In genomic region chr8:57510791-57511315, GRCm38 (mm10) we compare ENCODE assay signal across 7 mouse cellular contexts. TPM values are rescaled to one million over a fixed set of nuclear protein-coding genes. Genes with fewer than 3 reads are reported as not detected.
A peak's percentile ranks its signal among the peaks of the same experiment; 100 is the strongest.
DNase-seq lines count a peak whose midpoint lies in the region; ATAC-seq and TF ChIP-seq lines count a peak whose summit lies in the region.

No protein-coding gene starts in this region.

- peaks cover 14% of the 10 kb centered on the region; the same call in 1 of the 2 replicates for H3K36me3 ChIP-seq in forebrain, embryonic 14.5 days (ENCODE audit: control insufficient read depth, insufficient read depth, low read length)
- peaks cover 27% of the 10 kb centered on the region for H3K36me3 ChIP-seq in liver, embryonic 14.5 days (replicated peaks; ENCODE audit: control insufficient read depth, insufficient read depth, low read depth)

- peak overlapping the region; percentile 86 for H3K4me3 ChIP-seq in forebrain, embryonic 14.5 days (ENCODE audit: low read depth, low read length)
- peak overlapping the region; percentile 71 to 100 for H3K4me3 ChIP-seq in liver, embryonic 14.5 days (ENCODE audit: insufficient read depth in 1 of 2, low read depth in 2 of 2, low read length in 2 of 2)

- H3K4me2 ChIP-seq in forebrain, embryonic 14.5 days (ENCODE audit: low read length), result peak overlapping the region; percentile 96
- H3K4me2 ChIP-seq in liver, embryonic 14.5 days (ENCODE audit: low read depth), result peak overlapping the region; percentile 96

- 1% methylated on average over 31 of the region's 31 CpGs for WGBS in forebrain, embryonic 14.5 days
- 3% methylated on average over 31 of the region's 31 CpGs for WGBS in liver, embryonic 14.5 days (ENCODE audit: insufficient replicate concordance)

- no peak for TF ChIP-seq EP300 in liver, embryonic 14.5 days (IDR thresholded peaks at IDR 0.05; ENCODE audit: low read depth)

- no peaks in the 10 kb centered on the region for H3K9me3 ChIP-seq in forebrain, embryonic 14.5 days (replicated peaks; ENCODE audit: control insufficient read depth, low read length)
- H3K9me3 ChIP-seq in liver, embryonic 14.5 days (ENCODE audit: control insufficient read depth, low read length), result no peaks in the 10 kb centered on the region

- no peak for TF ChIP-seq CTCF in liver, embryonic 14.5 days (IDR thresholded peaks at IDR 0.05; ENCODE audit: low read depth)

- H3K9ac ChIP-seq in forebrain, embryonic 14.5 days (ENCODE audit: low read length), result peak overlapping the region; percentile 78
- peak overlapping the region; percentile 87 for H3K9ac ChIP-seq in liver, embryonic 14.5 days (replicated peaks)

- H3K27me3 ChIP-seq in forebrain, embryonic 14.5 days (replicated peaks; ENCODE audit: control insufficient read depth, insufficient read depth, low read length), result no peaks in the 10 kb centered on the region
- no peaks in the 10 kb centered on the region for H3K27me3 ChIP-seq in liver, embryonic 14.5 days (ENCODE audit: control insufficient read depth, insufficient read depth, low read length)

- peak overlapping the region; percentile 80 for H3K27ac ChIP-seq in forebrain, embryonic 14.5 days (ENCODE audit: low read depth, low read length)
- H3K27ac ChIP-seq in liver, embryonic 14.5 days, result peak overlapping the region; percentile 86

- peak; percentile 26 for DNase-seq in urinary bladder, postnatal 25 days (ENCODE audit: low spot score)
- no peak for DNase-seq in urinary bladder, postnatal 14 days (ENCODE audit: low spot score)
- DNase-seq in forebrain, embryonic 14.5 days (ENCODE audit: low spot score), result no peak
- no peak for DNase-seq in liver, embryonic 14.5 days (ENCODE audit: low read depth in 3 of 3, low spot score in 3 of 3)
- no peak for DNase-seq in frontal cortex, postnatal 10 days (ENCODE audit: low spot score in 2 of 2)
- no peak for DNase-seq in Muller cell, postnatal 12 days (ENCODE audit: inconsistent ontology term)
- no peak for DNase-seq in T-cell, adult 2 months (ENCODE audit: low spot score)

- no peaks in the 10 kb centered on the region for H3K4me1 ChIP-seq in forebrain, embryonic 14.5 days (ENCODE audit: control insufficient read depth, insufficient read depth, low read length)
- peaks cover 12 to 15% of the 10 kb centered on the region in 2 experiments for H3K4me1 ChIP-seq in liver, embryonic 14.5 days (replicated peaks; ENCODE audit: control insufficient read depth in 2 of 2, insufficient read depth in 2 of 2, low read length in 1 of 2)

- ATAC-seq in forebrain, embryonic 14.5 days, result no peak
- no peak; the same call in 1 of the 2 replicates for ATAC-seq in liver, embryonic 14.5 days (ENCODE audit: insufficient read depth)

RNA-seq across cellular contexts. Expression of gene Hmgb2, which starts 0.9 kb away (rescaled TPM):
- polyA plus RNA-seq in forebrain, embryonic 14.5 days (2014; fragmentation: Nextera tagmentation; extraction: Ambion mirVana), result 186 and 201 TPM in 2 replicates
- 74.6 and 191 TPM in 2 replicates for polyA plus RNA-seq in liver, embryonic 14.5 days (2012; rRNA removed)
- polyA plus RNA-seq in liver, embryonic 14.5 days (2014; fragmentation: Nextera tagmentation; extraction: Ambion mirVana), result 280 and 300 TPM in 2 replicates

RNA-seq across cellular contexts. Expression of gene Sap30, which starts 23.2 kb away (rescaled TPM):
- 87.4 and 91.1 TPM in 2 replicates for polyA plus RNA-seq in forebrain, embryonic 14.5 days (2014; fragmentation: Nextera tagmentation; extraction: Ambion mirVana)
- polyA plus RNA-seq in liver, embryonic 14.5 days (2012; rRNA removed), result 7.5 and 10.6 TPM in 2 replicates
- 14.0 and 14.4 TPM in 2 replicates for polyA plus RNA-seq in liver, embryonic 14.5 days (2014; fragmentation: Nextera tagmentation; extraction: Ambion mirVana)

RNA-seq across cellular contexts. Expression of gene Scrg1, which starts 55.1 kb away (rescaled TPM):
- 6.9 and 10.1 TPM in 2 replicates for polyA plus RNA-seq in forebrain, embryonic 14.5 days (2014; fragmentation: Nextera tagmentation; extraction: Ambion mirVana)
- 0.13 TPM in 1 of 2 replicates, not detected in the other for polyA plus RNA-seq in liver, embryonic 14.5 days (2012; rRNA removed)
- not detected in 2 replicates for polyA plus RNA-seq in liver, embryonic 14.5 days (2014; fragmentation: Nextera tagmentation; extraction: Ambion mirVana)
